Mouse (Mus musculus) forebrain, embryonic 15.5 days (tissue): ENCODE measurements around the gene Nploc4. TPM values are rescaled to one million over a fixed set of nuclear protein-coding genes. Genes with fewer than 3 reads are reported as not detected.
A peak's percentile ranks its signal among the peaks of the same experiment; 100 is the strongest.
"Not testable (repeated sequence)": the region's sequence is repeated elsewhere in the genome, so short reads cannot be mapped to it uniquely, and the experiment has no call there.

ENCODE experiments used
- ATAC-seq: fragments of 200-750 bp; cut with Nextera tagmentation; replicated peaks from 2 replicates; pipeline ENCODE4 v1.8.0; 2017; ENCODE audit warnings: mild to moderate bottlenecking, moderate TSS enrichment, moderate library complexity
- H3K27ac ChIP-seq: fragments of 300-500 bp; sonication (generic); replicated peaks from 2 replicates; pipeline ENCODE4 v1.5.1; 2015; ENCODE audit warnings: mild to moderate bottlenecking, inconsistent platforms
- H3K27me3 ChIP-seq: fragments of 300-500 bp; sonication (generic); 2 replicates; pipeline ENCODE4 v1.6.1; 2015; ENCODE audit warnings: inconsistent platforms
- H3K36me3 ChIP-seq: fragments of 300-500 bp; sonication (generic); 2 replicates; pipeline ENCODE4 v1.6.1; 2015; ENCODE audit warnings: mild to moderate bottlenecking, inconsistent platforms
- H3K4me1 ChIP-seq: fragments of 300-500 bp; sonication (generic); 2 replicates; pipeline ENCODE4 v1.6.1; 2015; ENCODE audit warnings: inconsistent platforms
- H3K4me2 ChIP-seq: fragments of 300-500 bp; sonication (generic); replicated peaks from 2 replicates; pipeline ENCODE4 v1.6.1; 2015; ENCODE audit warnings: mild to moderate bottlenecking, inconsistent platforms
- H3K4me3 ChIP-seq: fragments of 300-500 bp; sonication (generic); 2 replicates; pipeline ENCODE4 v1.5.1; 2015; ENCODE audit warnings: mild to moderate bottlenecking, inconsistent platforms
- H3K9ac ChIP-seq: fragments of 300-500 bp; sonication (generic); replicated peaks from 2 replicates; pipeline ENCODE4 v1.6.1; 2015; ENCODE audit warnings: mild to moderate bottlenecking, inconsistent platforms
- H3K9me3 ChIP-seq: fragments of 300-500 bp; sonication (generic); 2 replicates; pipeline ENCODE4 v1.6.1; 2016; ENCODE audit warnings: inconsistent platforms
- WGBS: fragments of 180-500 bp; shearing (Covaris S2); methylation state at CpG from one replicate; pipeline ENCODE4 v1.1.7; 2015; ENCODE audit warnings: mixed read lengths; 5-methylcytosine and 5-hydroxymethylcytosine counted together
- polyA plus RNA-seq: library from polyadenylated mRNA; unstranded; fragments of >200 nt; fragmentation: Nextera tagmentation; extraction: Ambion mirVana; gene quantifications from 2 replicates; pipeline ENCODE4 v1.2.1, GENCODE M21; 2015

The Nploc4 gene
- polyA plus RNA-seq, 1 experiment from 2014 or later: 34.8 TPM

- Histone ChIP-seq H3K4me1 (peaks cover 59% of the 10 kb centered on the region), H3K27ac (no peak overlapping the region), H3K4me3 (no peak overlapping the region), H3K27me3 (no peaks in the 10 kb centered on the region), H3K36me3 (no peaks in the 10 kb centered on the region), H3K9ac (no peak overlapping the region), H3K4me2 (no peak overlapping the region), H3K9me3 (no peaks in the 10 kb centered on the region)
- 85% methylated on average over 5 of the region's 5 CpGs for WGBS
- ATAC-seq: no peak
These were observed 82.0 kb downstream of the Nploc4 start for GRCm38 (mm10) chr11:120355277-120356039.

- no peaks in the 10 kb centered on the region for H3K36me3 ChIP-seq
- peaks cover 55% of the 10 kb centered on the region for H3K4me1 ChIP-seq
- H3K9ac ChIP-seq: no peak overlapping the region
- H3K4me2 ChIP-seq: no peak overlapping the region
- ATAC-seq: no peak
- H3K9me3 ChIP-seq: no peaks in the 10 kb centered on the region
- no peak overlapping the region for H3K4me3 ChIP-seq
- no peak overlapping the region for H3K27ac ChIP-seq
- H3K27me3 ChIP-seq: no peaks in the 10 kb centered on the region
- 87% methylated on average over 17 of the region's 17 CpGs for WGBS
These were observed 82.9 kb downstream of the Nploc4 start for GRCm38 (mm10) chr11:120354304-120355276.

GRCm38 (mm10) chr11:120353500-120354303 is 83.8 kb downstream of the Nploc4 start:
- Histone ChIP-seq H3K4me1 (peaks cover 52% of the 10 kb centered on the region), H3K27me3 (no peaks in the 10 kb centered on the region), H3K36me3 (no peaks in the 10 kb centered on the region), H3K4me3 (no peak overlapping the region), H3K9me3 (no peaks in the 10 kb centered on the region), H3K9ac (no peak overlapping the region), H3K4me2 (no peak overlapping the region), H3K27ac (no peak overlapping the region)
- no peak for ATAC-seq
- 36% methylated on average over 26 of the region's 26 CpGs for WGBS

GRCm38 (mm10) chr11:120352571-120353290 is 84.8 kb downstream of the Nploc4 start:
- H3K9me3 ChIP-seq: no peaks in the 10 kb centered on the region
- H3K27me3 ChIP-seq: no peaks in the 10 kb centered on the region
- 65% methylated on average over 13 of the region's 13 CpGs for WGBS
- peak overlapping the region; percentile 31 for H3K9ac ChIP-seq
- no peaks in the 10 kb centered on the region for H3K36me3 ChIP-seq
- H3K4me3 ChIP-seq: no peak overlapping the region
- peak overlapping the region; percentile 98 for H3K27ac ChIP-seq
- ATAC-seq: no peak
- no peak overlapping the region for H3K4me2 ChIP-seq
- H3K4me1 ChIP-seq: peaks cover 43% of the 10 kb centered on the region

GRCm38 (mm10) chr11:120352093-120352350 is 85.5 kb downstream of the Nploc4 start:
- Histone ChIP-seq H3K4me1 (peaks cover 36% of the 10 kb centered on the region), H3K27ac (peak overlapping the region; percentile 98; the same call in 1 of the 2 replicates)
- ATAC-seq: not testable (repeated sequence)

GRCm38 (mm10) chr11:120351250-120352092 is 86.0 kb downstream of the Nploc4 start:
- Histone ChIP-seq H3K27me3 (no peaks in the 10 kb centered on the region), H3K4me2 (no peak overlapping the region), H3K4me3 (no peak overlapping the region), H3K36me3 (peaks cover 3% of the 10 kb centered on the region; the same call in 1 of the 2 replicates), H3K27ac (peak overlapping the region; percentile 98), H3K4me1 (peaks cover 37% of the 10 kb centered on the region), H3K9ac (no peak overlapping the region), H3K9me3 (no peaks in the 10 kb centered on the region)
- 88% methylated on average over 10 of the region's 10 CpGs for WGBS
- ATAC-seq: no peak

More at GRCm38 (mm10) chr11:120352093-120352350, 85.5 kb downstream of the Nploc4 start:
- not testable (repeated sequence) for H3K27me3 ChIP-seq, H3K4me3 ChIP-seq, H3K9me3 ChIP-seq, H3K4me2 ChIP-seq, H3K9ac ChIP-seq, H3K36me3 ChIP-seq
- WGBS: 96% methylated on average over 5 of the region's 5 CpGs

GRCm38 (mm10) chr11:120350711-120351110 is 86.8 kb downstream of the Nploc4 start:
- no peak for ATAC-seq
- Histone ChIP-seq H3K4me1 (peaks cover 39% of the 10 kb centered on the region), H3K27ac (peak overlapping the region; percentile 98), H3K9ac (peak overlapping the region; percentile 100), H3K36me3 (peaks cover 5% of the 10 kb centered on the region; the same call in 1 of the 2 replicates), H3K9me3 (no peaks in the 10 kb centered on the region), H3K4me3 (peak overlapping the region; percentile 100), H3K27me3 (no peaks in the 10 kb centered on the region), H3K4me2 (peak overlapping the region; percentile 96)
- 18% methylated on average over 11 of the region's 11 CpGs for WGBS

GRCm38 (mm10) chr11:120349986-120350702 is 87.4 kb downstream of the Nploc4 start:
- WGBS: under 1% methylated on average over 65 of the region's 68 CpGs
- Histone ChIP-seq H3K36me3 (peaks cover 8% of the 10 kb centered on the region), H3K4me1 (peaks cover 43% of the 10 kb centered on the region), H3K9ac (peak overlapping the region; percentile 100), H3K27ac (peak overlapping the region; percentile 98), H3K9me3 (no peaks in the 10 kb centered on the region), H3K4me3 (peak overlapping the region; percentile 100), H3K4me2 (peak overlapping the region; percentile 96), H3K27me3 (no peaks in the 10 kb centered on the region)
- ATAC-seq: peak; percentile 63

GRCm38 (mm10) chr11:120349371-120349985 is 88.0 kb downstream of the Nploc4 start:
- Histone ChIP-seq H3K27ac (peak overlapping the region; percentile 98), H3K9me3 (no peaks in the 10 kb centered on the region), H3K36me3 (peaks cover 14% of the 10 kb centered on the region), H3K4me1 (peaks cover 50% of the 10 kb centered on the region), H3K4me3 (peak overlapping the region; percentile 100), H3K9ac (peak overlapping the region; percentile 100), H3K27me3 (no peaks in the 10 kb centered on the region), H3K4me2 (peak overlapping the region; percentile 96)
- WGBS: 1% methylated on average over 16 of the region's 16 CpGs
- ATAC-seq: peak; percentile 9
